Mouse (Mus musculus) R1 (cell line): ENCODE data around the gene Evl.
"Not testable (repeated sequence)": the region's sequence is repeated elsewhere in the genome, so short reads cannot be mapped to it uniquely, and the experiment has no call there.

Experiments
- DNase-seq: peaks from one replicate; pipeline ENCODE4 v3.0.0-alpha.2; 2018; ENCODE audit warnings: low read depth, low spot score

Evl gene

GRCm38 (mm10) chr12:108554120-108554841, at the start of gene Evl:
Gene Evl, plus strand, starts transcription at chr12:108554720.
- DNase-seq: peak; percentile 91

GRCm38 (mm10) chr12:108505846-108506245, 48.7 kb upstream of the Evl start:
- DNase-seq: no peak

- not testable (repeated sequence) for DNase-seq
These were observed 47.5 kb upstream of the Evl start for GRCm38 (mm10) chr12:108507046-108507445.

- no peak for DNase-seq
These were observed 43.9 kb upstream of the Evl start for GRCm38 (mm10) chr12:108510571-108510970.

- DNase-seq: peak; percentile 67
These were observed 43.5 kb upstream of the Evl start for GRCm38 (mm10) chr12:108511009-108511408.

GRCm38 (mm10) chr12:108515464-108515863, 39.1 kb upstream of the Evl start:
- DNase-seq: peak; percentile 72

GRCm38 (mm10) chr12:108519374-108519773, 35.1 kb upstream of the Evl start:
- peak; percentile 60 for DNase-seq

GRCm38 (mm10) chr12:108529214-108529613, 25.3 kb upstream of the Evl start:
- DNase-seq: peak; percentile 88

GRCm38 (mm10) chr12:108534484-108534883, 20.0 kb upstream of the Evl start:
- no peak for DNase-seq

- peak; percentile 85 for DNase-seq
These were observed 18.1 kb upstream of the Evl start for GRCm38 (mm10) chr12:108536461-108536860.

GRCm38 (mm10) chr12:108541088-108541487, 13.4 kb upstream of the Evl start:
- DNase-seq: peak; percentile 77

GRCm38 (mm10) chr12:108546508-108547153, 7.9 kb upstream of the Evl start:
- no peak for DNase-seq

- DNase-seq: peak; percentile 67
These were observed 7.2 kb upstream of the Evl start for GRCm38 (mm10) chr12:108547251-108547875.

- peak; percentile 52 for DNase-seq
These were observed 2.8 kb upstream of the Evl start for GRCm38 (mm10) chr12:108551731-108552130.

- DNase-seq: peak; percentile 36
These were observed 1.4 kb upstream of the Evl start for GRCm38 (mm10) chr12:108553079-108553478.

GRCm38 (mm10) chr12:108554861-108555556, 489 bp downstream of the Evl start:
- peak; percentile 51 for DNase-seq

- DNase-seq: no peak
These were observed 3.7 kb downstream of the Evl start for GRCm38 (mm10) chr12:108558194-108558593.

GRCm38 (mm10) chr12:108563238-108563637, 8.7 kb downstream of the Evl start:
- peak; percentile 44 for DNase-seq

GRCm38 (mm10) chr12:108564910-108565506, 10.5 kb downstream of the Evl start:
- no peak for DNase-seq

GRCm38 (mm10) chr12:108579156-108579871, 24.8 kb downstream of the Evl start:
- DNase-seq: no peak

- no peak for DNase-seq
These were observed 29.3 kb downstream of the Evl start for GRCm38 (mm10) chr12:108583775-108584174.
